Mouse (Mus musculus) gastrocnemius, adult 8-10 months (tissue): ENCODE measurements around the gene Kiss1r. TPM values are rescaled to one million over a fixed set of nuclear protein-coding genes. Genes with fewer than 3 reads are reported as not detected.
A peak's percentile ranks its signal among the peaks of the same experiment; 100 is the strongest.
"Not testable (repeated sequence)": the region's sequence is repeated elsewhere in the genome, so short reads cannot be mapped to it uniquely, and the experiment has no call there.

Experiments
- DNase-seq, 2 experiments: peaks; one replicate each; pipeline ENCODE4 v3.0.0; 2022; ENCODE audit warnings: low spot score in 2 of 2
- total RNA-seq, 4 experiments: library from RNA; stranded (reverse); gene quantifications; 2 replicates each; pipeline ENCODE4 v1.2.4; 2022

Kiss1r gene
- total RNA-seq: under 1 TPM; 0.13 to 0.36 (median 0.22) TPM

GRCm38 (mm10) chr10:79916808-79917531, at the start of gene Kiss1r:
Kiss1r (plus strand) TSS chr10:79916971.
- peak; percentile 76 to 77 for DNase-seq

GRCm38 (mm10) chr10:79871845-79872244, 44.9 kb upstream of the Kiss1r start:
- DNase-seq: no peak

- no peak for DNase-seq
Observed at GRCm38 (mm10) chr10:79872862-79873261, 43.9 kb upstream of the Kiss1r start.

GRCm38 (mm10) chr10:79873313-79873712, 43.5 kb upstream of the Kiss1r start:
- DNase-seq: no peak

- DNase-seq: no peak
Observed at GRCm38 (mm10) chr10:79873715-79874289, 43.0 kb upstream of the Kiss1r start.

- DNase-seq: no peak
Observed at GRCm38 (mm10) chr10:79874290-79874862, 42.4 kb upstream of the Kiss1r start, which contains the start of the genes Prtn3 and Plppr3. Prtn3 (plus strand) TSS chr10:79874476. Plppr3 (minus strand) TSS chr10:79874634.

GRCm38 (mm10) chr10:79877174-79877573, 39.6 kb upstream of the Kiss1r start:
- no peak for DNase-seq

- peak; percentile 48 to 61 for DNase-seq
Observed at GRCm38 (mm10) chr10:79877757-79878156, 39.0 kb upstream of the Kiss1r start.

GRCm38 (mm10) chr10:79879527-79879926, 37.2 kb upstream of the Kiss1r start:
- no peak for DNase-seq

GRCm38 (mm10) chr10:79880721-79881120, 36.0 kb upstream of the Kiss1r start:
- DNase-seq: no peak

- DNase-seq: no peak
Observed at GRCm38 (mm10) chr10:79881981-79882380, 34.8 kb upstream of the Kiss1r start.

GRCm38 (mm10) chr10:79883297-79884084, 33.3 kb upstream of the Kiss1r start:
- peak; percentile 62 to 76 for DNase-seq

- peak; percentile 53 to 80 for DNase-seq
Observed at GRCm38 (mm10) chr10:79884446-79884845, 32.3 kb upstream of the Kiss1r start.

- DNase-seq: not testable (repeated sequence)
Observed at GRCm38 (mm10) chr10:79884938-79885337, 31.8 kb upstream of the Kiss1r start.

- DNase-seq: no peak
Observed at GRCm38 (mm10) chr10:79886054-79886453, 30.7 kb upstream of the Kiss1r start, which contains the start of gene Elane. Elane (plus strand) TSS chr10:79886247.

GRCm38 (mm10) chr10:79886611-79887010, 30.2 kb upstream of the Kiss1r start:
- DNase-seq: no peak

- no peak for DNase-seq
Observed at GRCm38 (mm10) chr10:79889386-79889785, 27.4 kb upstream of the Kiss1r start.

GRCm38 (mm10) chr10:79890670-79891069, 26.1 kb upstream of the Kiss1r start, which contains the start of gene Cfd:
Cfd (plus strand) TSS chr10:79890853.
- DNase-seq: no peak

- peak; percentile 56 to 69 for DNase-seq
Observed at GRCm38 (mm10) chr10:79892451-79893118, 24.2 kb upstream of the Kiss1r start.

GRCm38 (mm10) chr10:79896306-79896705, 20.5 kb upstream of the Kiss1r start:
- no peak for DNase-seq

- no peak for DNase-seq
Observed at GRCm38 (mm10) chr10:79896814-79897213, 20.0 kb upstream of the Kiss1r start.
